Mouse (Mus musculus) embryonic stem cell, embryonic (primary cell): ENCODE results near the gene Exosc7.

ENCODE experiments used
- CTCF ChIA-PET, 4 experiments: fragments of 300-600 bp in 2 of 4; fragments of 350-600 bp in 2 of 4; sonication (Branson Sonifier 250); formaldehyde crosslinking; loops; one replicate each; lab custom pipeline; 2022; ENCODE audit warnings: inconsistent platforms in 2 of 4; lab: Charles Lee
- POLR2A ChIA-PET, 4 experiments: fragments of 300-600 bp in 2 of 4; fragments of 350-600 bp in 2 of 4; sonication (Branson Sonifier 250); formaldehyde crosslinking; loops; one replicate each; lab custom pipeline; 2022; ENCODE audit warnings: antibody characterized with exemption in 4 of 4, inconsistent platforms in 1 of 4; lab: Charles Lee

Gene Exosc7

DNA sequence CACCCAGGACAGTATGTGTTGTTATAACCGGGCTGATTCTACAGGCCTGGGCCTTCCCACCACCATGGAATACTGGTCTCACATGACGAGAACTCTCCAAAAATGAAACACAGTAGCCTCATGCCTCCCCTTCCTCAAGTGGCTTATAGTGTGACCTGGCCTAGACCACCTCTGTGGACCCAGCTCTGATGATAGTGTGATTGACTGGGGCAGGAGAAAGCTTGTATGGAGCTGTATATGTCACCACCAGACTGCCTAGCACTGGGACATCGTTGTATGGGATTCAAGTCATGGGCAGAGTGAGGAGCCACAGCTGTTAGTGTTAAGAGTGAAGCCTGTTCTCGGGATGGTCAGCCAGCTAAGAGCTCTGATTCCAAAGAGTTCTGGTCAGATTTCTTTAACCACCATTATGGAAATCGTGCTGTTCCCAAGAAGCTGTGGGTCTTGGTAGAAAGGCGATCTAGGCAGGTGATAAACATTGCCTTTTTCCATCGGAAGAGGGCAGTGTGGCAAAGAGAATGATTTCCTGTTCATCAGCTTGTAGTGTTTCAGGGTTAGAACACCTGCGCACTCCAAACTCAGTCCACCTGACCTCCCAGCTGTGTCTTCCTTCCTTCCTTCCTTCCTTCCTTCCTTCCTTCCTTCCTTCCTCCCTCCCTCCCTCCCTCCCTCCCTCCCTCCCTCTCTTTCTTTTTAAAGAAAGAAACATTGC lies 45.3 kb downstream of the Exosc7 start:
- ChIA-PET CTCF (interaction anchor here (0.6 to 2.9 kb wide), 18 partner anchors 10 to 866 kb away, joined by 3 to 88 read pairs (median 4); partner anchors contain the start of genes Lars2 (in 1 of the 4), Lztfl1 (in 1 of the 4) and Sacm1l (in 1 of the 4)), POLR2A (interaction anchor here (0.5 to 2.3 kb wide), 10 partner anchors 31 to 585 kb away, joined by 3 to 10 read pairs (median 4); partner anchors contain the start of genes Exosc7 (in 1 of the 4), Lars2 (in 1 of the 4), Sacm1l (in 1 of the 4) and Zdhhc3 (in 1 of the 4))

DNA sequence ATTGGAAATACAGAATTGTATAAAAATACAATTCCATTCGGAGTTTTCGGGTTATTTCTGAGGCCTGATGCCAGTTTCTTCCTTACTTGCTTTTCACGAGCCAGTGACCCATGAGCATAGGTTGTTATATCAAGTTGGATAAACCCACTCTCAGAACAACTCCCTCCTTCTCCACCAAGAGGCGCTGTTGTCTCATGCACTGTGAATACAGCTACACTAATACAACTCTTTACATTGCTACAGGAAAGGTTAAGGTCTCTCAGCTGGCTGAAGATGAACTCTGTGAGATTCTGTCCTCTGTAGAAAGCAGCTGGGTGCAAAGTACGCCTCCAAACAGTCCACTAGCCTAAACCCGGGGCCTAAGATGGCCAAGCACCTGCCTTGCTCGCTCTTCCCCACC lies 46.3 kb downstream of the Exosc7 start:
- CTCF ChIA-PET = interaction anchor here (0.5 to 2.9 kb wide), 31 partner anchors 10 to 637 kb away, joined by 3 to 88 read pairs (median 4); partner anchors contain the start of genes Lars2 (in 2 of the 4), Sacm1l (in 2 of the 4) and Limd1 (in 1 of the 4)

GRCm38 (mm10) chr9:123161792-123162191 lies 48.8 kb downstream of the Exosc7 start:
- ChIA-PET CTCF (interaction anchor here in 2 of 4 experiments (0.5 to 1.2 kb wide), 3 partner anchors 91 to 110 kb away, joined by 3 read pairs; no protein-coding TSS in a partner anchor), POLR2A (no interaction called here)

More for the DNA sequence above, 46.3 kb downstream of the Exosc7 start:
- POLR2A ChIA-PET = interaction anchor here in 3 of 4 experiments (0.6 to 2.3 kb wide), 8 partner anchors 32 to 370 kb away, joined by 3 to 10 read pairs (median 4); partner anchors contain the start of genes Exosc7 (in 1 of the 3), Lars2 (in 1 of the 3), Sacm1l (in 1 of the 3) and Tmem158 (in 1 of the 3)

GRCm38 (mm10) chr9:123162985-123163694 lies 50.1 kb downstream of the Exosc7 start:
- CTCF ChIA-PET = interaction anchor here in 1 of 4 experiments (1.4 kb wide), 1 partner anchor 90 kb away, joined by 5 read pairs; no protein-coding TSS in a partner anchor
- POLR2A ChIA-PET = interaction anchor here in 1 of 4 experiments (1.5 kb wide), 1 partner anchor 366 kb away, joined by 4 read pairs; the partner anchor contains the start of gene Sacm1l

GRCm38 (mm10) chr9:123165781-123166443 lies 52.9 kb downstream of the Exosc7 start:
- CTCF ChIA-PET = no interaction called here
- POLR2A ChIA-PET = no interaction called here

DNA sequence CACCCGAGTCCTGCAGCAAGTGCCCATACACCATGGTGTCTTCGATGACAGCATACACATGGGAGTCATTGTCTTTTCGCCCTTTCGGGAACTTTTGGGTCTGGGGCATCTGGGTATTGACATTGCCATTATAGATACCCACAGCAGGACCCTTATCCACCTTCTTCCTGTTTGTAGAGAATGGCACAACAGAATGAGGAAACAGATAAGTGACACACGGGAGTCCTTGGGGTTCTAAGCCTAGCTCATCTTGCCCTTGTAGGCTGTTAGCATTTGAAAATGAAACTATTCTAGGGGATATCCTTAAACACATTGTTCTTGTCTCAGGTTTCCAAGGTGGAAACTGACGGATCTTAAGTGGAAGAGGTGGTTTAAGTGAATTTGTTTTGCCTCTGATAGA lies 60.7 kb downstream of the Exosc7 start:
- POLR2A ChIA-PET = interaction anchor here in 1 of 4 experiments (1.8 kb wide), 1 partner anchor 61 kb away, joined by 5 read pairs; the partner anchor contains the start of genes Exosc7 and Zdhhc3
- CTCF ChIA-PET = interaction anchor here in 2 of 4 experiments (0.6 to 2.6 kb wide), 4 partner anchors 14 to 218 kb away, joined by 3 to 6 read pairs (median 6); no protein-coding TSS in a partner anchor

- ChIA-PET CTCF (interaction anchor here in 2 of 4 experiments (1.2 to 2.6 kb wide), 3 partner anchors 15 to 79 kb away, joined by 5 to 6 read pairs (median 6); no protein-coding TSS in a partner anchor), POLR2A (interaction anchor here in 1 of 4 experiments (1.8 kb wide), 1 partner anchor 61 kb away, joined by 5 read pairs; the partner anchor contains the start of genes Exosc7 and Zdhhc3)
Observed at GRCm38 (mm10) chr9:123174356-123174755, 61.3 kb downstream of the Exosc7 start.

- POLR2A ChIA-PET = no interaction called here
Observed at GRCm38 (mm10) chr9:123177380-123178048, 64.5 kb downstream of the Exosc7 start.

GRCm38 (mm10) chr9:123180003-123180402 lies 67.0 kb downstream of the Exosc7 start:
- CTCF ChIA-PET = interaction anchor here in 1 of 4 experiments (0.6 kb wide), 1 partner anchor 75 kb away, joined by 3 read pairs; no protein-coding TSS in a partner anchor

More at GRCm38 (mm10) chr9:123177380-123178048, 64.5 kb downstream of the Exosc7 start:
- CTCF ChIA-PET = interaction anchor here in 1 of 4 experiments (1.1 kb wide), 1 partner anchor 18 kb away, joined by 3 read pairs; no protein-coding TSS in a partner anchor

GRCm38 (mm10) chr9:123183226-123183625 lies 70.2 kb downstream of the Exosc7 start:
- ChIA-PET POLR2A (no interaction called here), CTCF (no interaction called here)

More at GRCm38 (mm10) chr9:123180003-123180402, 67.0 kb downstream of the Exosc7 start:
- POLR2A ChIA-PET = no interaction called here

GRCm38 (mm10) chr9:123185546-123185945 lies 72.5 kb downstream of the Exosc7 start:
- CTCF ChIA-PET = no interaction called here
- POLR2A ChIA-PET = interaction anchor here in 1 of 4 experiments (0.6 kb wide), 1 partner anchor 750 kb away, joined by 3 read pairs; no protein-coding TSS in a partner anchor
